Mouse (Mus musculus) MEL (cell line): ENCODE measurements around the gene Ly6g6d. TPM values are rescaled to one million over a fixed set of nuclear protein-coding genes. Genes with fewer than 3 reads are reported as not detected.

ENCODE experiments used
- DNase-seq: peaks from one replicate; pipeline ENCODE4 v3.0.0; 2011; ENCODE audit warnings: low read depth, low spot score
- H3K27ac ChIP-seq: 2 replicates; pipeline ENCODE4 v1.5.1; 2012; ENCODE audit warnings: low read depth, mild to moderate bottlenecking, control low read depth, low read length, moderate library complexity; ENCODE audit not compliant: control insufficient read depth
- H3K27me3 ChIP-seq, 2 experiments: fragments of 150-350 bp in 1 of 2; sonication (generic) in 1 of 2; 2 replicates each; pipeline ENCODE4 v1.6.1; 2012; ENCODE audit warnings: low read length in 2 of 2, mild to moderate bottlenecking in 2 of 2, improper control_type of control experiment in 1 of 2, moderate library complexity in 1 of 2; ENCODE audit not compliant: insufficient read depth in 2 of 2, control insufficient read depth in 1 of 2
- H3K36me3 ChIP-seq, 2 experiments: 2 replicates each; pipeline ENCODE4 v1.6.1; 2012 to 2014; ENCODE audit warnings: low read length in 2 of 2, improper control_type of control experiment in 1 of 2, inconsistent platforms in 1 of 2, mild to moderate bottlenecking in 1 of 2; ENCODE audit not compliant: insufficient read depth in 2 of 2, control insufficient read depth in 1 of 2
- H3K4me1 ChIP-seq, 2 experiments: fragments of 150-350 bp in 1 of 2; sonication (generic) in 1 of 2; 2 replicates each; pipeline ENCODE4 v1.6.1; 2012; ENCODE audit warnings: low read length in 2 of 2, improper control_type of control experiment in 1 of 2, mild to moderate bottlenecking in 1 of 2; ENCODE audit not compliant: insufficient read depth in 2 of 2, control insufficient read depth in 1 of 2
- H3K4me3 ChIP-seq, 2 experiments: fragments of 150-350 bp in 1 of 2; sonication (generic) in 1 of 2; 2 replicates each; pipeline ENCODE4 v1.5.1; 2012; ENCODE audit warnings: low read depth in 2 of 2, low read length in 2 of 2, mild to moderate bottlenecking in 2 of 2, moderate library complexity in 2 of 2, control low read depth in 1 of 2, improper control_type of control experiment in 1 of 2; ENCODE audit not compliant: control insufficient read depth in 1 of 2, insufficient read depth in 1 of 2
- H3K79me2 ChIP-seq: 2 replicates; pipeline ENCODE4 v1.6.1; 2012; ENCODE audit warnings: mild to moderate bottlenecking, low read length, moderate library complexity; ENCODE audit not compliant: control insufficient read depth, poor library complexity, insufficient read depth
- H3K9ac ChIP-seq: 2 replicates; pipeline ENCODE4 v1.6.1; 2012; ENCODE audit warnings: low read depth, mild to moderate bottlenecking, control low read depth, low read length, moderate library complexity; ENCODE audit not compliant: control insufficient read depth, poor library complexity, severe bottlenecking
- H3K9me3 ChIP-seq: fragments of 150-350 bp; sonication (generic); replicated peaks from 2 replicates; pipeline ENCODE4 v1.6.1; 2012; ENCODE audit warnings: mild to moderate bottlenecking, low read length, improper control_type of control experiment, moderate library complexity; ENCODE audit not compliant: insufficient read depth
- BHLHE40 ChIP-seq: IDR thresholded peaks from 2 replicates; pipeline ENCODE4 v1.6.1; 2012; ENCODE audit warnings: low read depth, mild to moderate bottlenecking, inconsistent platforms, low read length, improper control_type of control experiment, borderline replicate concordance
- CHD1 ChIP-seq: IDR thresholded peaks from 2 replicates; pipeline ENCODE4 v1.6.1; 2012; ENCODE audit warnings: low read depth, mild to moderate bottlenecking, inconsistent platforms, low read length, improper control_type of control experiment
- CHD2 ChIP-seq: IDR thresholded peaks from 2 replicates; pipeline ENCODE4 v1.6.1; 2011; ENCODE audit warnings: low read length, improper control_type of control experiment
- CTCF ChIP-seq, 3 experiments: IDR thresholded peaks in 2 of 3; conservative IDR thresholded peaks in 1 of 3; 2 replicates each; pipeline ENCODE4 v1.5.1; 2011 to 2012; ENCODE audit warnings: low read length in 3 of 3, low read depth in 2 of 3, mild to moderate bottlenecking in 2 of 3, improper control_type of control experiment in 1 of 3, inconsistent platforms in 1 of 3, mixed read lengths in 1 of 3, moderate library complexity in 1 of 3; ENCODE audit not compliant: control insufficient read depth in 1 of 3, insufficient read depth in 1 of 3, poor library complexity in 1 of 3, severe bottlenecking in 1 of 3
- ELF1 ChIP-seq: IDR thresholded peaks from 2 replicates; pipeline ENCODE4 v1.6.1; 2014; ENCODE audit warnings: low read depth, mild to moderate bottlenecking, inconsistent platforms, low read length, improper control_type of control experiment, moderate library complexity
- EP300 ChIP-seq, 2 experiments: IDR thresholded peaks; 2 replicates each; pipeline ENCODE4 v1.6.1; 2011; ENCODE audit warnings: improper control_type of control experiment in 2 of 2, low read length in 2 of 2, low read depth in 1 of 2, mild to moderate bottlenecking in 1 of 2
- ETS1 ChIP-seq: IDR thresholded peaks from 2 replicates; pipeline ENCODE4 v1.6.1; 2012; ENCODE audit warnings: low read depth, mild to moderate bottlenecking, inconsistent platforms, low read length, improper control_type of control experiment, moderate library complexity
- GABPA ChIP-seq: IDR thresholded peaks from 2 replicates; pipeline ENCODE4 v1.6.1; 2012; ENCODE audit warnings: low read depth, mild to moderate bottlenecking, inconsistent platforms, low read length, improper control_type of control experiment, moderate library complexity
- GATA1 ChIP-seq: IDR thresholded peaks from 2 replicates; pipeline ENCODE4 v1.6.1; 2011; ENCODE audit warnings: low read depth, low read length, improper control_type of control experiment
- HCFC1 ChIP-seq: IDR thresholded peaks from 2 replicates; pipeline ENCODE4 v1.6.1; 2012; ENCODE audit warnings: low read depth, mild to moderate bottlenecking, inconsistent platforms, low read length, improper control_type of control experiment, moderate library complexity
- JUND ChIP-seq: IDR thresholded peaks from 2 replicates; pipeline ENCODE4 v1.6.1; 2011; ENCODE audit warnings: low read depth, mild to moderate bottlenecking, improper control_type of control experiment, low read length
- KAT2A ChIP-seq: conservative IDR thresholded peaks from 2 replicates; pipeline ENCODE4 v1.6.1; 2012; ENCODE audit warnings: low read depth, low read length, improper control_type of control experiment, inconsistent platforms
- MAFK ChIP-seq: IDR thresholded peaks from 2 replicates; pipeline ENCODE4 v1.6.1; 2011; ENCODE audit warnings: low read depth, mild to moderate bottlenecking, low read length, improper control_type of control experiment, borderline replicate concordance
- MAX ChIP-seq: IDR thresholded peaks from 2 replicates; pipeline ENCODE4 v1.6.1; 2011; ENCODE audit warnings: low read length, improper control_type of control experiment
- MAZ ChIP-seq: IDR thresholded peaks from 2 replicates; pipeline ENCODE4 v1.6.1; 2012; ENCODE audit warnings: low read depth, mild to moderate bottlenecking, inconsistent platforms, low read length, improper control_type of control experiment
- MEF2A ChIP-seq: IDR thresholded peaks from 2 replicates; pipeline ENCODE4 v1.6.1; 2014; ENCODE audit warnings: low read depth, mild to moderate bottlenecking, inconsistent platforms, low read length, improper control_type of control experiment; ENCODE audit not compliant: poor library complexity, insufficient replicate concordance, severe bottlenecking; ENCODE audit errors: extremely low read depth
- MYB ChIP-seq: IDR thresholded peaks from 2 replicates; pipeline ENCODE4 v1.6.1; 2011; ENCODE audit warnings: mild to moderate bottlenecking, low read depth, low read length, improper control_type of control experiment
- NRF1 ChIP-seq: IDR thresholded peaks from 2 replicates; pipeline ENCODE4 v1.6.1; 2014; ENCODE audit warnings: low read depth, mild to moderate bottlenecking, inconsistent platforms, low read length, improper control_type of control experiment, moderate library complexity; ENCODE audit not compliant: poor library complexity, insufficient read depth, severe bottlenecking
- POLR2A ChIP-seq, 2 experiments: IDR thresholded peaks; 2 replicates each; pipeline ENCODE4 v1.6.1; 2011 to 2012; ENCODE audit warnings: low read length in 2 of 2, mild to moderate bottlenecking in 2 of 2, control low read depth in 1 of 2, improper control_type of control experiment in 1 of 2, low read depth in 1 of 2, moderate library complexity in 1 of 2; ENCODE audit not compliant: control insufficient read depth in 1 of 2, insufficient read depth in 1 of 2, poor library complexity in 1 of 2
- POLR2AphosphoS2 ChIP-seq: IDR thresholded peaks from 2 replicates; pipeline ENCODE4 v1.6.1; 2011; ENCODE audit warnings: low read length, improper control_type of control experiment
- POLR2AphosphoS5 ChIP-seq: IDR thresholded peaks from 2 replicates; pipeline ENCODE4 v1.6.1; 2012; ENCODE audit warnings: low read depth, borderline replicate concordance, mild to moderate bottlenecking, inconsistent platforms, low read length, moderate library complexity, mixed read lengths
- RAD21 ChIP-seq: IDR thresholded peaks from 2 replicates; pipeline ENCODE4 v1.6.1; 2011; ENCODE audit warnings: mild to moderate bottlenecking, low read depth, low read length, improper control_type of control experiment
- RCOR1 ChIP-seq: IDR thresholded peaks from 2 replicates; pipeline ENCODE4 v1.6.1; 2012; ENCODE audit warnings: low read depth, mild to moderate bottlenecking, inconsistent platforms, low read length, improper control_type of control experiment
- SIN3A ChIP-seq: IDR thresholded peaks from 2 replicates; pipeline ENCODE4 v1.6.1; 2012; ENCODE audit warnings: low read length, improper control_type of control experiment, inconsistent platforms
- SMC3 ChIP-seq: IDR thresholded peaks from 2 replicates; pipeline ENCODE4 v1.6.1; 2011; ENCODE audit warnings: low read depth, low read length, improper control_type of control experiment
- TAL1 ChIP-seq: IDR thresholded peaks from 2 replicates; pipeline ENCODE4 v1.6.1; 2012; ENCODE audit warnings: mild to moderate bottlenecking, inconsistent platforms, low read length, moderate library complexity, mixed read lengths
- TCF12 ChIP-seq: IDR thresholded peaks from 2 replicates; pipeline ENCODE4 v1.6.1; 2014; ENCODE audit warnings: low read depth, mild to moderate bottlenecking, inconsistent platforms, low read length, improper control_type of control experiment, moderate library complexity
- USF1 ChIP-seq: IDR thresholded peaks from 2 replicates; pipeline ENCODE4 v1.6.1; 2014; ENCODE audit warnings: low read depth, mild to moderate bottlenecking, inconsistent platforms, low read length, improper control_type of control experiment, moderate library complexity
- USF2 ChIP-seq, 2 experiments: IDR thresholded peaks; 2 replicates each; pipeline ENCODE4 v1.6.1; 2011 to 2012; ENCODE audit warnings: improper control_type of control experiment in 2 of 2, low read length in 2 of 2, borderline replicate concordance in 1 of 2, inconsistent platforms in 1 of 2, low read depth in 1 of 2, mild to moderate bottlenecking in 1 of 2; ENCODE audit not compliant: insufficient read depth in 1 of 2
- ZC3H11A ChIP-seq: IDR thresholded peaks from 2 replicates; pipeline ENCODE4 v1.6.1; 2012; ENCODE audit warnings: low read depth, mild to moderate bottlenecking, inconsistent platforms, low read length, improper control_type of control experiment
- ZKSCAN1 ChIP-seq: IDR thresholded peaks from 2 replicates; pipeline ENCODE4 v1.6.1; 2012; ENCODE audit warnings: low read depth, mild to moderate bottlenecking, inconsistent platforms, low read length, improper control_type of control experiment, moderate library complexity
- ZMIZ1 ChIP-seq: IDR thresholded peaks from 2 replicates; pipeline ENCODE4 v1.6.1; 2012; ENCODE audit warnings: low read depth, mild to moderate bottlenecking, inconsistent platforms, low read length, improper control_type of control experiment, moderate library complexity
- ZNF384 ChIP-seq: IDR thresholded peaks from 2 replicates; pipeline ENCODE4 v1.6.1; 2012; ENCODE audit warnings: low read depth, mild to moderate bottlenecking, inconsistent platforms, low read length, improper control_type of control experiment
- polyA plus RNA-seq, 2 experiments: library from polyadenylated mRNA; stranded (reverse) in 1 of 2; unstranded in 1 of 2; fragments of >175 nt in 1 of 2; fragments of >200 nt in 1 of 2; gene quantifications; 2 replicates each; pipeline versions ENCODE4 v1.2.1 to v1.2.4; 2012; ENCODE audit warnings: low replicate concordance in 2 of 2, low read depth in 1 of 2; ENCODE audit not compliant: insufficient read length in 2 of 2, insufficient read depth in 1 of 2, missing spikeins in 1 of 2
- total RNA-seq: library from RNA; depleted of rRNA; stranded (reverse); fragments of 300-350 nt; gene quantifications from 2 replicates; pipeline ENCODE4 v1.2.3, GENCODE M21; 2012

The Ly6g6d gene
- total and polyA plus RNA-seq, 3 experiments, result 4.4 to 5.5 TPM; not detected in 1

- TF ChIP-seq CHD2 (no peak), NRF1 (no peak), GABPA (no peak), CTCF (IDR thresholded peaks at IDR 0.05 in 2 of 3, conservative IDR thresholded peaks at IDR 0.05 in 1 of 3; ENCODE audit: control insufficient read depth in 1 of 3, insufficient read depth in 1 of 3, low read depth in 2 of 3, low read length in 3 of 3, poor library complexity in 1 of 3, severe bottlenecking in 1 of 3) (no peak), POLR2AphosphoS2 (0 out of 2 replicates have a peak, but pooled peaks have one; percentile 16), ZC3H11A (no peak), BHLHE40 (no peak)
Measured at GRCm38 (mm10) chr17:35023756-35024155, 54.1 kb downstream of the Ly6g6d start (continued).

GRCm38 (mm10) chr17:35023221-35023620, 54.6 kb downstream of the Ly6g6d start:
- Histone ChIP-seq H3K27ac (peak overlapping the region; percentile 96), H3K36me3 (peaks cover 0 to 47% of the 10 kb centered on the region in 2 experiments; a peak in 2 of 4 replicates), H3K9ac (peak overlapping the region; percentile 77), H3K4me3 (peak overlapping the region; percentile 54 to 66), H3K9me3 (no peaks in the 10 kb centered on the region), H3K4me1 (peaks cover 17 to 58% of the 10 kb centered on the region in 2 experiments; a peak in 3 of 4 replicates), H3K79me2 (peaks cover 39% of the 10 kb centered on the region), H3K27me3 (no peaks in the 10 kb centered on the region)
- TF ChIP-seq MAFK (no peak), USF2 (IDR thresholded peaks at IDR 0.05; ENCODE audit: borderline replicate concordance in 1 of 2, insufficient read depth in 1 of 2, low read depth in 1 of 2, low read length in 2 of 2) (no peak), POLR2AphosphoS2 (0 out of 2 replicates have a peak, but pooled peaks have one; percentile 13), ELF1 (no peak), JUND (no peak), CHD2 (no peak), ZNF384 (no peak), POLR2AphosphoS5 (no peak), GATA1 (no peak), KAT2A (no peak), ETS1 (peak; percentile 8; the same call in 1 of the 2 replicates), SIN3A (no peak), CTCF (IDR thresholded peaks at IDR 0.05 in 2 of 3, conservative IDR thresholded peaks at IDR 0.05 in 1 of 3; ENCODE audit: control insufficient read depth in 1 of 3, insufficient read depth in 1 of 3, low read depth in 2 of 3, low read length in 3 of 3, poor library complexity in 1 of 3, severe bottlenecking in 1 of 3) (peak in 1 of 3 experiments; percentile 5; a peak in 1 of 6 replicates), GABPA (no peak), MAZ (no peak), RAD21 (no peak), ZC3H11A (no peak), MAX (peak; percentile 32; the same call in 1 of the 2 replicates), ZMIZ1 (no peak), TAL1 (no peak), BHLHE40 (no peak), ZKSCAN1 (no peak), USF1 (peak; percentile 6), HCFC1 (no peak), MEF2A (no peak), NRF1 (no peak), RCOR1 (no peak), CHD1 (no peak), TCF12 (no peak), MYB (no peak), SMC3 (no peak), POLR2A (IDR thresholded peaks at IDR 0.05; ENCODE audit: control insufficient read depth in 1 of 2, insufficient read depth in 1 of 2, low read depth in 1 of 2, low read length in 2 of 2, poor library complexity in 1 of 2) (peak in 1 of 2 experiments; percentile 27; a peak in 1 of 4 replicates), EP300 (IDR thresholded peaks at IDR 0.05; ENCODE audit: low read depth in 1 of 2, low read length in 2 of 2) (peak in 1 of 2 experiments; percentile 36; a peak in 3 of 4 replicates)
- peak; percentile 57 for DNase-seq
